Mouse (Mus musculus) C2C12 (cell line): ENCODE measurements around the gene Ormdl1. TPM values are rescaled to one million over a fixed set of nuclear protein-coding genes. Genes with fewer than 3 reads are reported as not detected.
A peak's percentile ranks its signal among the peaks of the same experiment; 100 is the strongest.
"Not testable (repeated sequence)": the region's sequence is repeated elsewhere in the genome, so short reads cannot be mapped to it uniquely, and the experiment has no call there.

ENCODE experiments used
- H3K27me3 ChIP-seq: one replicate; pipeline ENCODE4 v1.6.1; 2011; ENCODE audit not compliant: control insufficient read depth, insufficient read depth, insufficient read length
- H3K36me3 ChIP-seq: one replicate; pipeline ENCODE4 v1.6.1; 2011; ENCODE audit not compliant: control insufficient read depth, insufficient read depth
- H3K4me3 ChIP-seq: one replicate; pipeline ENCODE4 v1.5.1; 2011; ENCODE audit warnings: mild to moderate bottlenecking, control low read depth; ENCODE audit not compliant: poor library complexity, insufficient read depth, severe bottlenecking
- H3K79me2 ChIP-seq: one replicate; pipeline ENCODE4 v1.6.1; 2011; ENCODE audit not compliant: control insufficient read depth, insufficient read depth
- H3K79me3 ChIP-seq: one replicate; pipeline ENCODE4 v1.6.1; 2011; ENCODE audit warnings: low read depth, control low read depth
- H3ac ChIP-seq: one replicate; pipeline ENCODE3; 2011; ENCODE audit warnings: low read depth; ENCODE audit not compliant: control insufficient read depth, insufficient read length
- CEBPB ChIP-seq: IDR thresholded peaks from one replicate; pipeline ENCODE4 v1.6.1; 2011; ENCODE audit warnings: low read depth, mild to moderate bottlenecking, control low read depth, moderate library complexity
- CTCF ChIP-seq: IDR thresholded peaks from one replicate; pipeline ENCODE4 v1.5.1; 2011; ENCODE audit not compliant: control insufficient read depth, insufficient read depth, insufficient read length
- FOSL1 ChIP-seq: IDR thresholded peaks from one replicate; pipeline ENCODE4 v1.8.0; 2011; ENCODE audit warnings: mild to moderate bottlenecking, low read length; ENCODE audit not compliant: poor library complexity, insufficient read depth, severe bottlenecking
- MAX ChIP-seq: IDR thresholded peaks from one replicate; pipeline ENCODE4 v1.6.1; 2011; ENCODE audit warnings: mild to moderate bottlenecking, control low read depth
- MYOD1 ChIP-seq: IDR thresholded peaks from one replicate; pipeline ENCODE4 v1.6.1; 2011; ENCODE audit warnings: low read depth; ENCODE audit not compliant: control insufficient read depth, insufficient read length
- MYOG ChIP-seq: IDR thresholded peaks from one replicate; pipeline ENCODE4 v1.6.1; 2011; ENCODE audit not compliant: control insufficient read depth, insufficient read length; ENCODE audit errors: extremely low read depth
- USF1 ChIP-seq: IDR thresholded peaks from one replicate; pipeline ENCODE4 v1.6.1; 2011; ENCODE audit warnings: low read depth, mild to moderate bottlenecking, control low read depth, moderate library complexity
- long read RNA-seq, 2 experiments: library from polyadenylated mRNA; unstranded; transcript quantifications; one replicate each; pipeline ENCODE4 v2.0.0; 2019 to 2020
- polyA plus RNA-seq: library from polyadenylated mRNA; unstranded; fragments of >200 nt; fragmentation: generic; extraction: Trizol; gene quantifications from one replicate; pipeline ENCODE4 v1.2.1, GENCODE M21; 2012; ENCODE audit warnings: missing spikeins

Gene Ormdl1
- polyA plus RNA-seq = 9.3 TPM
- long read RNA-seq, experiment 1, transcript Ormdl1-201 (4 exons, 1,910 nt) = major isoform, 40 of 40 reads
- long read RNA-seq, experiment 1, partial matches to known transcripts = 0 of 40 reads
- long read RNA-seq, experiment 1, other reads (novel, unspliced or antisense) = 0 of 40 reads
- long read RNA-seq, experiment 2, transcript Ormdl1-201 (4 exons, 1,910 nt) = major isoform, 170 of 175 reads
- long read RNA-seq, experiment 2, partial matches to known transcripts = 2 of 175 reads
- long read RNA-seq, experiment 2, other reads (novel, unspliced or antisense) = 3 of 175 reads

DNA sequence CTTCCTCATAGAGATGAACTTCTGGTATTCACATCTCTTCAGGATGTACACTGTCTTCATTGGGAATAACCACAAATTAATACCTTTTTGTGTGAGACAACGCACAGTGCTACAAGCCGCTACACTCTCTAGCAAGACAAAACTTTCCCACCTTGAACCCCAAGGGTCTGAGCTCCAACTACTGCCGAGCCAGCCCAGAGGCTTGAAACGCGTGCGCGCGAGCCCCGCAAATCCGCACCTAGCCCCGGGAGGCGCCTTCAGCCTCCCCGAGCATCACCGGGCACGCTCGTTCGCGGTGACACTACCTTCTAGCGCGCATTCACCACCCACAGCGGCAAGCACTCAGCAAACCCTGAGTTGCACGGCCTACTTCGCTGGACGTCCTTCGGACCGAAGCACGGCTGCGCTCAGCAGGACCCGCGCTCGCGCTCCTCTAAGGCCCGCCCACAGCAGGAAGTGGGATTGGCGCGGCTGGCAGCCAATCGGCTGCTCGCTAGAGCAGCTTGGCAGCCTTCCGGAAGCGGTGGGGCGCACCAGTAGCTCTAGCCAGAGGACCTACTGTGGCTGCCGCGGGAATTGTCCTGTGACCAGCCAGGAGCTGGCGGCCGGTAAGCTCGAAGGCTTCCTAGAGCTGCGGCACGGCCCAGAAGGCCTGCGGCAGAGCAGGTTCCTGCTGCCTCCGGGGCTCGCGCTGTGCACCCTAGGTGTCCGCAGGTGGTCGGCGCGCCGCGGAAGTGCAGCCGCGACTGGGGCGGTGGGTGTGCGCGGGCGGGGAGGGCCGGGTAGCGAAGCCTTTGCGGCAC is at the start of gene Ormdl1, which contains the start of the genes Pms1 and Gm28778:
Gene Ormdl1 (plus strand): TSS at position 515 of the 803 bp plus-strand sequence.
Gene Pms1 (minus strand): TSS at position 438 of the 803 bp plus-strand sequence.
Gene Gm28778 (plus strand): TSS at position 531 of the 803 bp plus-strand sequence.
- Histone ChIP-seq H3K27me3 (no peaks in the 10 kb centered on the region), H3ac (peak within 1 kb of the TSS; percentile 92)
- TF ChIP-seq MYOD1 = no peak
- no peak for TF ChIP-seq USF1

DNA sequence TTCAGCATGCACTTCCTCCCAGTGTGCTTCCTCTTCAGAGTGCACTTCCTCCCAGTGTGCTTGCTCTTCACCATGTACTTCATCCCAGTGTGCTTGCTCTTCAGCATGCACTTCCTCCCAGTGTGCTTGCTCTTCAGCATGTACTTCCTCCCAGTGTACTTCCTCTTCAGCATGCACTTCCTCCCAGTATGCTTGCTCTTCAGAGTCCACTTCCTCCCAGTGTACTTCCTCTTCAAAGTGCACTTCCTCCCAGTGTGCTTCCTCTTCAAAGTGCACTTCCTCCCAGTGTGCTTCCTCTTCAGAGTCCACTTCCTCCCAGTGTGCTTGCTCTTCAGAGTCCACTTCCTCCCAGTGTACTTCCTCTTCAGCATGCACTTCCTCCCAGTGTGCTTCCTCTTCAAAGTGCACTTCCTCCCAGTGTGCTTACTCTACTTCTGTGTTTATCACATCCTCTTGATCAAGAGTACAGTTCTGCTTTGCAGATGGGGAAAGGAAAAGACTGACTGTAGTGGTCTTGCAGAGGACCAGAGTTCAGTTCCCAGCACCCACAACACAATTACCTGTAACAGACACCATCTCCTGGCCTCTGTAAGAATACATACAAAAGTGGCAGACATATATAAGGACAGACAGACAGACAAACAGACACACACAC is 31.8 kb upstream of the Ormdl1 start:
- H3K4me3 ChIP-seq, H3K27me3 ChIP-seq, H3K79me3 ChIP-seq, H3K36me3 ChIP-seq, H3K79me2 ChIP-seq, H3ac ChIP-seq: not testable (repeated sequence)

More for the DNA sequence above, at the start of gene Ormdl1, which contains the start of the genes Pms1 and Gm28778:
- Histone ChIP-seq H3K4me3 (peak within 1 kb of the TSS; percentile 51), H3K79me3 (peaks cover 2% of the 10 kb centered on the region), H3K79me2 (peaks cover 13% of the 10 kb centered on the region), H3K36me3 (peaks cover 10% of the 10 kb centered on the region)

DNA sequence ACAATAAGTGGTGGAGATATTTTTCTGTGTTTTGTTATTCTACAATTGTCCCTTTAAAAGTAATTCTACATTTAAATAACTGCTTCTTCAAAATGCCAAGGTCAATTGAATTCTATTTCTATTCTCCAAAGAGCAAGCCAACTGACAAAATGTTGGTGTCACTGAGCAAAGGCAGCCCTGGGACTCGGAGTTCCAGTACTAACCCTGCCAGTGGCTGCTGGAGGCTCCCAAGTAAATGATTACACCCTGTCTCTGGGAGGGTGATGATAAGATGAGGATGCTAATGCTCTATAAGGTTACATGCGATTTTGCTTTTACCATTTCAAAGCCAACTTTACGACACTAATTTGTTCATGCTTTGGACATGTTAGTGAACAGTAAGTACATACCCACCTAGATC is 27.0 kb upstream of the Ormdl1 start:
- Histone ChIP-seq H3ac (no peak overlapping the region), H3K79me2 (no peaks in the 10 kb centered on the region), H3K4me3 (no peak overlapping the region), H3K36me3 (peaks cover 5% of the 10 kb centered on the region), H3K27me3 (no peaks in the 10 kb centered on the region), H3K79me3 (no peaks in the 10 kb centered on the region)
- no peak for TF ChIP-seq MYOG
- no peak for TF ChIP-seq CTCF
- no peak for TF ChIP-seq MAX
- TF ChIP-seq MYOD1 = no peak
- no peak for TF ChIP-seq FOSL1
- no peak for TF ChIP-seq USF1
- TF ChIP-seq CEBPB = no peak

DNA sequence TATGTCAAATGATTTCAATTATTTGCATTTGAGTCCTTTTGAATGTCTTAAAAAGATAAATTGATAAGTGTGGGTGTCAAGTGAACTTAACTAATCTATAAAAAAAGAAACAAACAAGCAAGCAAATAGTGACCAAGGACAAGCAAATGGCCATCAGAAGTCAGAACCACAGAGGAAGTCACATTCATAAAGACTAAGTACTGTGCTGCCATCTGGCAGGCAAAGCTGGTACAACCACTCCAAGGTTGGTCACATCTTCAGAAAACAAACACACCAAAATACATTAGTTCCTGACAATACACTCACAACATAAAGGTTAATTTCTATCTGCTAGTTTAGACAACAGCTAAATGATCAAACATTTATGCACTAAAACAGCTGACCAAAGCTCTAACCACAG is 24.2 kb upstream of the Ormdl1 start:
- Histone ChIP-seq H3K36me3 (peaks cover 9% of the 10 kb centered on the region), H3K79me3 (no peaks in the 10 kb centered on the region), H3K79me2 (no peaks in the 10 kb centered on the region), H3K27me3 (no peaks in the 10 kb centered on the region), H3ac (no peak overlapping the region), H3K4me3 (no peak overlapping the region)
- TF ChIP-seq CTCF (peak; percentile 16), MYOD1 (no peak)

DNA sequence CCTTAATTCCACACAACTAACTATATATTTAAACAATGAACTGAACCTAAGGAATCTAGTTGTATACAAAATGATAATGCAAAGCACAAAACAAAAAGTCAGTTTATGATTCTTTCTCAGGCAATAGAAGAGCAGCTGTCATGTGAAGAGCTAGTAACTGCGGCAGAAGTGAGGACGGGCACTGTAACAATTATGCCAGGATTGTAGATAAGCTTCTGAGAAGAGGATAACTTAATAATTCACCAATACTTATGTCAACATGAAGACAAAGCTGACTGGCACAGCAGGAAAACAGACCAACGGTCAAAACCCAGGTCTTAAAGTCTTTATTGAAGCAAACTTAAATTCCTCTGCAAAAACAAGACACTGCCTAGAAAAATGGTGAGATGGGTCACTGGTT is 5.7 kb upstream of the Ormdl1 start:
- TF ChIP-seq CTCF (no peak), CEBPB (no peak), FOSL1 (no peak), MAX (no peak), MYOD1 (no peak), MYOG (no peak), USF1 (no peak)
- no peaks in the 10 kb centered on the region for H3K79me3 ChIP-seq
- peaks cover 4% of the 10 kb centered on the region for H3K79me2 ChIP-seq

DNA sequence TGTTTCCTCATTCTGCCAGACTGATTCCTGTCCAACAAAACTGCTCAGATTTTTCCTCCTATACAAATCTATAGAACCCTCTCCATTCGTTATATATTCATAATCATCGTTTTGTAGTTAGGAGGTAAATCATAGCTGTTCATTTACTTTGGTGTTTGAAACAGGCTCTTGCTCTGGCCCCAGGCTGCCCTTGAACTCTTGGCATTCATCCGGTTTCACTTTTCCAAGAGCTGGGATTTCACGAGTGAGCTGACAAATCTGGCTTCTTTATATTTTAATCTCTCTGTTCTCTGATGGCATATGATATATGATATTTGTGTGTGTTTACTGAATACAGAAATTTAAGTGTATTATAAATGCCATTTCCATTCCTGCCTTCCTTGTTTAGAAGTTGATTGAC is 3.6 kb downstream of the Ormdl1 start:
- Histone ChIP-seq H3K79me3 (peaks cover 2% of the 10 kb centered on the region), H3K79me2 (peaks cover 13% of the 10 kb centered on the region), H3K27me3 (no peaks in the 10 kb centered on the region), H3K4me3 (no peak overlapping the region), H3K36me3 (peaks cover 18% of the 10 kb centered on the region), H3ac (no peak overlapping the region)
- no peak for TF ChIP-seq CEBPB
- TF ChIP-seq CTCF = no peak
- no peak for TF ChIP-seq USF1
- no peak for TF ChIP-seq MYOG
- no peak for TF ChIP-seq MAX
- no peak for TF ChIP-seq FOSL1
- no peak for TF ChIP-seq MYOD1

More for the DNA sequence above, 5.7 kb upstream of the Ormdl1 start:
- Histone ChIP-seq H3K27me3 (no peaks in the 10 kb centered on the region), H3K36me3 (peaks cover 4% of the 10 kb centered on the region), H3ac (no peak overlapping the region), H3K4me3 (no peak overlapping the region)
